Mouse (Mus musculus): ENCODE measurements around the gene Cxcr1.

GRCm38 (mm10) chr1:74153461-74154184 lies 40.8 kb downstream of the Cxcr1 start, which contains the start of gene Cxcr2:
- no peak for TF ChIP-seq EP300 (IDR thresholded peaks at IDR 0.05; ENCODE audit: low read depth)
- TF ChIP-seq CTCF (IDR thresholded peaks at IDR 0.05; ENCODE audit: low read depth) = no peak
